Mouse (Mus musculus) limb, embryonic 13.5 days (tissue): ENCODE data around the gene Bcl2. TPM values are rescaled to one million over a fixed set of nuclear protein-coding genes. Genes with fewer than 3 reads are reported as not detected.
A peak's percentile ranks its signal among the peaks of the same experiment; 100 is the strongest.

Experiments
- ATAC-seq: fragments of 200-750 bp; cut with Nextera tagmentation; 2 replicates; pipeline ENCODE4 v1.8.0; 2017; ENCODE audit warnings: low read depth, moderate number of reproducible peaks, moderate TSS enrichment; ENCODE audit not compliant: low FRiP score
- H3K27ac ChIP-seq: fragments of 300-500 bp; sonication (generic); 2 replicates; pipeline ENCODE4 v1.5.1; 2015; ENCODE audit warnings: inconsistent platforms, mild to moderate bottlenecking, moderate library complexity
- H3K27me3 ChIP-seq: fragments of 300-500 bp; sonication (generic); 2 replicates; pipeline ENCODE4 v1.6.1; 2015; ENCODE audit warnings: mild to moderate bottlenecking, inconsistent platforms
- H3K36me3 ChIP-seq: fragments of 300-500 bp; sonication (generic); 2 replicates; pipeline ENCODE4 v1.6.1; 2015; ENCODE audit warnings: inconsistent platforms, mild to moderate bottlenecking, moderate library complexity
- H3K4me1 ChIP-seq: fragments of 300-500 bp; sonication (generic); 2 replicates; pipeline ENCODE4 v1.6.1; 2015; ENCODE audit warnings: inconsistent platforms
- H3K4me2 ChIP-seq: fragments of 300-500 bp; sonication (generic); replicated peaks from 2 replicates; pipeline ENCODE4 v1.6.1; 2015; ENCODE audit warnings: inconsistent platforms, mild to moderate bottlenecking, moderate library complexity
- H3K4me3 ChIP-seq: fragments of 300-500 bp; sonication (generic); 2 replicates; pipeline ENCODE4 v1.5.1; 2015; ENCODE audit warnings: moderate library complexity, mild to moderate bottlenecking, inconsistent platforms
- H3K9ac ChIP-seq: fragments of 300-500 bp; sonication (generic); 2 replicates; pipeline ENCODE4 v1.6.1; 2015; ENCODE audit warnings: mild to moderate bottlenecking, inconsistent platforms
- H3K9me3 ChIP-seq: fragments of 300-500 bp; sonication (generic); 2 replicates; pipeline ENCODE4 v1.6.1; 2016; ENCODE audit warnings: inconsistent platforms
- WGBS: fragments of 180-500 bp; shearing (Covaris S2); methylation state at CpG from one replicate; pipeline ENCODE4 v1.1.7; 2015; 5-methylcytosine and 5-hydroxymethylcytosine counted together
- polyA plus RNA-seq: library from polyadenylated mRNA; unstranded; fragments of >200 nt; fragmentation: Nextera tagmentation; extraction: Ambion mirVana; gene quantifications from 2 replicates; pipeline ENCODE4 v1.2.1, GENCODE M21; 2015

Bcl2 gene
- polyA plus RNA-seq, 1 experiment from 2014 or later: 33.3 TPM

DNA sequence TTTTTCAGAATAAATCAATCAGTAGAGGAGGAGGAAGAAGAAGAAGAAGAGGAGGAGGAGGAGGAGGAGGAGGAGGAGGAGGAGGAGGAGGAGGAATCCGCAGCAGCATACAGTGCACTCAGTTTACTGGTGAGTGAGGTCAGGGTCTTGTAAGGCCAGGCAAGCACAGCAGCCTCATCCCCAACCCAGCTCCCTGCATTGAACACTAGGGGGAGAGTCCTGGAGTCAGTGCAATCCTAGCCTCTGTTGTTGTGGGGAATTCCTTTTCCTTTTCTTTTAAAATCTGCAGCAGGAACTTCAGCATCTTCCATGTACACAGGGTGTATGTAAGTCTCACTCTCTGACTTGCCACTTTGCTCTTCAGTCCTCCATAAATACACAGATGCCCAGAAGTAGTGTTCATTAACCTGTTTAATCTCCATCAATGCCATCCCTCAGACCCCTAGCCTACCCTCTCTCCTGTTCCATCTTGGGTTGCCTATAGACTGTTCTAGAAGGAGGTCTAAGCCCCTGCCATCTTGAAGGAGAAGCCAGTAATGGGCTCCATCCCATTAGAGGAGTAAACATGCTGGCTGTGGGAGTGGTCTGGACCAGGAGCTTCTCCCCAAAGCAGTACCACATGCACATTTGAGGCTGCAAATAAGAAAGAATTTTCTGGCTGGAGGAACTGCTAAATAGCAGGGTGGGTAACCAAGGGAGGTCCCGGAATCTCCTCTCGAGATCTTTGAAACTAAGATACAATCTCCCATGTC, 85.2 kb downstream of the Bcl2 start:
- 0 out of 2 replicates have a peak overlapping the region, but pooled peaks have one; percentile 28 for H3K4me2 ChIP-seq

GRCm38 (mm10) chr1:106628279-106628678, 85.8 kb downstream of the Bcl2 start:
- Histone ChIP-seq H3K9me3 (no peaks in the 10 kb centered on the region), H3K4me3 (no peak overlapping the region), H3K4me2 (no peak overlapping the region), H3K27ac (no peak overlapping the region), H3K9ac (no peak overlapping the region), H3K4me1 (peaks cover 40% of the 10 kb centered on the region), H3K27me3 (no peaks in the 10 kb centered on the region), H3K36me3 (no peaks in the 10 kb centered on the region)
- no peak for ATAC-seq

More for the DNA sequence above, 85.2 kb downstream of the Bcl2 start:
- Histone ChIP-seq H3K9me3 (no peaks in the 10 kb centered on the region), H3K4me1 (peaks cover 40% of the 10 kb centered on the region), H3K9ac (no peak overlapping the region), H3K4me3 (no peak overlapping the region), H3K27ac (0 out of 2 replicates have a peak overlapping the region, but pooled peaks have one; percentile 55), H3K27me3 (no peaks in the 10 kb centered on the region), H3K36me3 (no peaks in the 10 kb centered on the region)
- WGBS: 38% methylated on average over 3 of the region's 3 CpGs
- ATAC-seq: peak; percentile 71; the same call in 1 of the 2 replicates

DNA sequence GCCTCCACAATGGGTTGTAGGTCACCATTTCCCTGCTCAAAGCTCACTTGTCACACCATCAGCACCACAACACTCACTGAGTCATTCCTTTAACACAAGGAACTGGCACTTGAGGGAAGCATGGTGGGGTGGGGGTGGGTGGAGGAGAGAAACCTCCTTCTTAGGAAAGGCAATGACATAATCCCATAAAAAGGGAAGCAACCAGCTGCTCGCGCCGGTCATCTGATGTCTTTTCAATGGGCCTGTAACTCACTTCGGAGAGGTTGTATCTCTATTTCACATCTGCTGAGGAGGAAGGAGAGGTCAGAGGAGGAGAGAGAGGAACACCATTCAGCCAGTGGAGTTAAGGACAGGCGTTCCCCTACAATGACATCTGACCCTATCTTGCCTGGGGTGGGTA, 86.8 kb downstream of the Bcl2 start:
- Histone ChIP-seq H3K9me3 (no peaks in the 10 kb centered on the region), H3K9ac (no peak overlapping the region), H3K36me3 (no peaks in the 10 kb centered on the region), H3K4me2 (no peak overlapping the region), H3K27ac (no peak overlapping the region), H3K4me3 (no peak overlapping the region), H3K27me3 (no peaks in the 10 kb centered on the region), H3K4me1 (peaks cover 40% of the 10 kb centered on the region)
- no peak for ATAC-seq
- 68% methylated on average over 5 of the region's 5 CpGs for WGBS

DNA sequence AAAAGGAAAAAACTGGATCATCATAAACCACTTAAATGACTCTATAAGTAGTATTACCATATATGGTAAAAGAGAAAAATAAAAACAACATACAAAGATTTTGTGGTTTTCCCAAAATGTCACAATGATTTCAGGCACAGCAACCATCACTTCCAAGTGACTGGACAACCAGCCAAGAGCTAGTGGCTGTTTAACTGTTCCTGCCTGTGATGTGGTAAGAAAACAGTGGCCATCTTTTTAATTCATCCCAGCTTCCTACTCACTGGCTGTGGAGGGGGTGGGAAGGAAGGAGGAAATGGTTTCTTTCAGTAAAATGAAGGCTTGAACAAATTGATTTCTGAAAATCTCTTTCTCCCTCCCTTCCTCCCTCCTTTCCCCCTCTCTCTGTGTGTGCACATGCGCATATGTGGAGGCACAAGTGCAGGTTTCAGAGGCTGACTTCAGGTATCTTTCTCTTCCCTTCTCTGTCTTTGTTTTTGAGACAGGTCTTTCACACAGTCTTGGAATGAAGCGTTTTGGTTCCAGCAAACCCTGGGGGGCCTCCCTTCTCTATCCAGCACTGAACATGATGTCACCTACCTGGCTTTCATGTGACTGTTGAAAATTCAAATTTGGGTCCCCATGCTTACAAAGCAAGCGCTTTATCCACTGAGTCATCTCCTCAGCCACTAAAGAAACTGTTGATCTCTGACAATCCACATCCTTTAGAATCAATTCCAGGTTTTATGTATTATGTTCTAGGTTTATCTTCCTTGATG, 93.7 kb downstream of the Bcl2 start:
- H3K4me1 ChIP-seq: peaks cover 25% of the 10 kb centered on the region
- H3K9ac ChIP-seq: no peak overlapping the region
- H3K27me3 ChIP-seq: no peaks in the 10 kb centered on the region
- H3K4me2 ChIP-seq: no peak overlapping the region
- no peaks in the 10 kb centered on the region for H3K9me3 ChIP-seq
- 73% methylated on average over 3 of the region's 3 CpGs for WGBS
- H3K4me3 ChIP-seq: no peak overlapping the region
- no peak for ATAC-seq
- H3K27ac ChIP-seq: no peak overlapping the region
- no peaks in the 10 kb centered on the region for H3K36me3 ChIP-seq

GRCm38 (mm10) chr1:106618814-106619213, 95.3 kb downstream of the Bcl2 start:
- ATAC-seq: peak; percentile 62
- WGBS: 39% methylated on average over 3 of the region's 3 CpGs

GRCm38 (mm10) chr1:106616955-106617354, 97.1 kb downstream of the Bcl2 start:
- H3K27me3 ChIP-seq: no peaks in the 10 kb centered on the region
- no peak overlapping the region for H3K9ac ChIP-seq
- H3K4me1 ChIP-seq: peaks cover 31% of the 10 kb centered on the region
- 74% methylated on average over 5 of the region's 5 CpGs for WGBS
- H3K4me3 ChIP-seq: no peak overlapping the region
- no peaks in the 10 kb centered on the region for H3K36me3 ChIP-seq
- H3K27ac ChIP-seq: no peak overlapping the region
- no peak for ATAC-seq
- H3K9me3 ChIP-seq: no peaks in the 10 kb centered on the region
- no peak overlapping the region for H3K4me2 ChIP-seq

More at GRCm38 (mm10) chr1:106618814-106619213, 95.3 kb downstream of the Bcl2 start:
- Histone ChIP-seq H3K27me3 (no peaks in the 10 kb centered on the region), H3K36me3 (no peaks in the 10 kb centered on the region), H3K4me1 (peaks cover 25% of the 10 kb centered on the region), H3K27ac (no peak overlapping the region), H3K9ac (no peak overlapping the region), H3K4me2 (no peak overlapping the region), H3K9me3 (no peaks in the 10 kb centered on the region), H3K4me3 (no peak overlapping the region)

DNA sequence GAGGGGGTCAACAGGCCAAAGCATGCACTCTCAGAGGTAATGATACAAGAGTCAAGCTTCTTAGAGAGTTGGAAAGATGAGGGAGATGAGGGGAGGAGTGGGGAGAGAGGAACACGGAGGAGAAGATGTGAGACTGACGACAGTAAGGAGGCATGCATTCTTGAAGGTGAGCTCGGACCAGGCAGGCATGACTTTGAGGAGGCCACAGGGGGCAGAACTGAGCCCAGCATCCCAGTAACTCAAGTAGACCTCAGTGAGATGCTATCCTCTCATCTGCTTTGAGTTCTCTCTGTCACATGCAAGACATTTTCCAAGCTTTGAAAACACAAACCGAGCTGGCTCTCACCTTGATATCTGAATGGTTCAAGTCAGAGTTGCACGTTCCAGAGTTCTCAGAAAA, 100.7 kb downstream of the Bcl2 start:
- H3K9me3 ChIP-seq: no peaks in the 10 kb centered on the region
- no peak overlapping the region for H3K27ac ChIP-seq
- 79% methylated on average over 5 of the region's 5 CpGs for WGBS
- no peak overlapping the region for H3K4me3 ChIP-seq
- H3K9ac ChIP-seq: no peak overlapping the region
- H3K4me1 ChIP-seq: peaks cover 25% of the 10 kb centered on the region
- no peaks in the 10 kb centered on the region for H3K27me3 ChIP-seq
- H3K36me3 ChIP-seq: no peaks in the 10 kb centered on the region
- no peak for ATAC-seq
- no peak overlapping the region for H3K4me2 ChIP-seq

- ATAC-seq: no peak
- H3K4me2 ChIP-seq: no peak overlapping the region
- H3K9ac ChIP-seq: no peak overlapping the region
- peaks cover 31% of the 10 kb centered on the region for H3K4me1 ChIP-seq
- no peak overlapping the region for H3K4me3 ChIP-seq
- no peaks in the 10 kb centered on the region for H3K36me3 ChIP-seq
- no peak overlapping the region for H3K27ac ChIP-seq
- WGBS: 56% methylated on average over 8 of the region's 8 CpGs
- H3K27me3 ChIP-seq: no peaks in the 10 kb centered on the region
- no peaks in the 10 kb centered on the region for H3K9me3 ChIP-seq
Measured at GRCm38 (mm10) chr1:106612166-106613031, 101.7 kb downstream of the Bcl2 start.

DNA sequence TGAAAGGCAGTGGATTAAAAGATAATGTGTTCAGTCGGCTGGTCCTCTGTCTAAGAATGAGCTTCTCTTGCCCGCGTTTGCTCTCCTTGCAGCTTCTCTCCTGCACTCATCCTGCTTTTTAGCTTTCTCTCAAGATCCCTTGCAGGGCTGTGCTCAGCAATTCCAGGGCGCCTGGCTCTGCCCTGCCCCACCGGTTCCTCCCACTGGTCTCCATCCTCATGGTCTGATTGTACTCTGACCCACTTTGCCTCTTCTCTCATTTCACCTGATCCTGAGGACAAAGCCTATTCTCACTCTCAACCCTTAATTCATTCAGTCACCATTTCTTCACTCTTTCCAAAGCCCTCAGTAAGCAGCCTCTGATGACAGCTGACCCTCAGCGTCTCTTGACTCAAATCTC, 102.8 kb downstream of the Bcl2 start:
- Histone ChIP-seq H3K4me3 (no peak overlapping the region), H3K4me1 (peaks cover 37% of the 10 kb centered on the region), H3K36me3 (no peaks in the 10 kb centered on the region), H3K27ac (no peak overlapping the region), H3K4me2 (no peak overlapping the region), H3K9ac (no peak overlapping the region), H3K27me3 (no peaks in the 10 kb centered on the region), H3K9me3 (no peaks in the 10 kb centered on the region)
- 88% methylated on average over 6 of the region's 6 CpGs for WGBS
- ATAC-seq: no peak

GRCm38 (mm10) chr1:106608098-106608778, 105.8 kb downstream of the Bcl2 start:
- no peaks in the 10 kb centered on the region for H3K36me3 ChIP-seq
- peak overlapping the region; percentile 79 for H3K27ac ChIP-seq
- peaks cover 62% of the 10 kb centered on the region for H3K4me1 ChIP-seq
- H3K27me3 ChIP-seq: no peaks in the 10 kb centered on the region
- H3K4me2 ChIP-seq: no peak overlapping the region
- H3K9ac ChIP-seq: no peak overlapping the region
- peak; percentile 42 for ATAC-seq
- no peak overlapping the region for H3K4me3 ChIP-seq
- 63% methylated on average over 4 of the region's 4 CpGs for WGBS
- no peaks in the 10 kb centered on the region for H3K9me3 ChIP-seq

DNA sequence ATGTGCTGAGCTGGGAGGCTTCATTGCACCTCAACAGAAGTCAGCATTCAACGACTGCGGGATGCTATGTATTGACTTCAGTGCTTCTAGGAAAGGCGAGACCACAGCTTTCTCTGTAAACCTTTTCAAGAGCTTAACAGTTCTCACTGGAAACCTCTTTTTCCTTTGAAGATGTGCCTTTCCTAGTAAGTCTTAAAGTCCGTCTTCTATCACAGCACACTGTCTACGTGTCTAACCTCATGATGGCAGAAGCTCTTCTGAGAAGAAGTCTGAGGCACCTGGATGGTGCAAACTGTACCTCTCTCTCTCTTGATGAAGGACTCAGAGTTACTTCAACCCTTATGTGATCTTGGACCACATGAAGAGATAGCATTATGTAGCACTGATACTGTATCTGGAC, 107.1 kb downstream of the Bcl2 start:
- H3K36me3 ChIP-seq: no peaks in the 10 kb centered on the region
- no peaks in the 10 kb centered on the region for H3K27me3 ChIP-seq
- no peak for ATAC-seq
- H3K4me2 ChIP-seq: no peak overlapping the region
- WGBS: 80% methylated on average over 5 of the region's 5 CpGs
- no peak overlapping the region for H3K27ac ChIP-seq
- peaks cover 68% of the 10 kb centered on the region for H3K4me1 ChIP-seq
- no peaks in the 10 kb centered on the region for H3K9me3 ChIP-seq
- H3K4me3 ChIP-seq: no peak overlapping the region
- no peak overlapping the region for H3K9ac ChIP-seq
